Mouse (Mus musculus) lung, postnatal 0 days (tissue): ENCODE measurements at regions not wholly inside any gene's neighbourhood (a gene's known extent, or its start where the extent isn't known, plus 50 kb on each side); places are given as distances from the start of the nearest gene placed in this dataset.

Experiments
- CTCF ChIP-seq: IDR thresholded peaks from 2 replicates; pipeline ENCODE4 v1.5.1; 2016; ENCODE audit warnings: antibody characterized with exemption, mild to moderate bottlenecking
- EP300 ChIP-seq: IDR thresholded peaks from 2 replicates; pipeline ENCODE4 v1.6.1; 2016; ENCODE audit warnings: antibody characterized with exemption, mild to moderate bottlenecking, control low read depth

DNA sequence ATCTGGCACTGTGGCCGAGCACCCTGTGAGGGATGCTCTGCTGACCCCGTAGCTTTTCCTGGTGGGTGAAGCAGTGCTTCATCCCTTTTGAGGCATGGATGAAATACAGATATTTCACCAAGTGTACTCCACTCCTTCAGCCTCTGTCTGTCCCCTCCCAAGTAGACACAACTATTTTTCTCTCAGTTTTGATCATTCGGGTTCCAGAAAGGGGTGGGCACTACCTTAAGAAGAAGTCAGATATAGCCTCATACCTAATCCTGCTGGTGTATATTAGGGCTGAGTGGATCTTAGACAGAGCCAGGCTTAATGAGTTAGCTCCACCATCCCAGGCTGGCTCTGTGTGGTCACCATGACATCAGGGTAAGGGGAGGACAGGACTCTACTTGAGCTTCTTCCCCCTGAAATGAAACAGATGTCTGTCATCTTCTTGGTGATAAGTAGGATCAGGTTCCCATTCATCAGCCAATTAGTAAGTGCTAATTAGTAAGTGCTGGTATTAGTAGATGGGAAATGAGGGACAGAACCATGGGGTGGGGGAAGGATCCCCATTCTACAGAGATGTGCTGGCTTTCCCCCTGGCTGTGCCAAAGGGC, 58.7 kb upstream of the Tmem150c start:
- TF ChIP-seq CTCF (no peak), EP300 (no peak)
